Mouse (Mus musculus): ENCODE measurements around the gene Ptpn14.

Gene Ptpn14

DNA sequence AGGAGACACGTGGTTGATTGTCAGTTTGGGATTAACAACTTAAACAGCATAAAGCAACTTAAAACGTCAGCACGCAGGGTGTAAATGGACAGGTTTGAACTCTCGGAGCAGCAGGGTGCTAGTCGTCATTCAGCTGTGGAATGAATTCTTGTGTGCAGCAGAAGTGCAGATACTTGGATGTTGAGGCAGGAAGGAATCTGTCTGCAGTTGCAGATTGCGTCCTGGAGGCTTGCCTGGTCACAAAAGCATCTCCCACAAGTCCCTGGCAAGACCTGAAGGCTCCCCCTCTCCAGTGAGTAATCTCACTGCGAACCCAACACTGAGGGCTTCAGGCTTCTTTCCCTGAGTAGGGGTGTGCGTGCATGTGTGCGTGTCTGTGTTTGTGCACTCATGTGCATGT lies 39.8 kb downstream of the Ptpn14 start:
- no peak for DNase-seq (ENCODE audit: low spot score in 2 of 2)

GRCm38 (mm10) chr1:189770516-189770915 lies 42.4 kb downstream of the Ptpn14 start:
- DNase-seq (ENCODE audit: low spot score in 2 of 2) = no peak

DNA sequence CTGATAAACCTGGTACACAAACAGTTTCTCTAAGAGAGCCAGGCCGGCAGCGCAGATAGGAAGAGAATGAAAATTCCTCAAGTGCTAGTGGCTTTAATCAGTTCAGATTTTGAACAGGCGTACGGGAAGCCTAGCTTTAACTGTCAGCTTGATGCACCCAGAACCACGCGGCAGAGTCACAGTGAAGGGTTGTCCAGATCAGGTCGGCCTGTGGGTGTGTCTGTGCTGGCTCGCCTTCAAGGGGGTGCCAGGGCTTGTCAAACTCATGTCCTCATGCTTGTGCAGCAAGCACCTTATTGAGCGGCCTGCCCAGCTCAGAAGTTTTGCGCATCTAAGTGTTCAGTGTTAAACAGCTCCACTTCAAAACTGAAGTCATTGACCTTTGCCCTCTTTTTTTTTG lies 44.6 kb downstream of the Ptpn14 start:
- DNase-seq (ENCODE audit: low spot score in 2 of 2) = no peak

DNA sequence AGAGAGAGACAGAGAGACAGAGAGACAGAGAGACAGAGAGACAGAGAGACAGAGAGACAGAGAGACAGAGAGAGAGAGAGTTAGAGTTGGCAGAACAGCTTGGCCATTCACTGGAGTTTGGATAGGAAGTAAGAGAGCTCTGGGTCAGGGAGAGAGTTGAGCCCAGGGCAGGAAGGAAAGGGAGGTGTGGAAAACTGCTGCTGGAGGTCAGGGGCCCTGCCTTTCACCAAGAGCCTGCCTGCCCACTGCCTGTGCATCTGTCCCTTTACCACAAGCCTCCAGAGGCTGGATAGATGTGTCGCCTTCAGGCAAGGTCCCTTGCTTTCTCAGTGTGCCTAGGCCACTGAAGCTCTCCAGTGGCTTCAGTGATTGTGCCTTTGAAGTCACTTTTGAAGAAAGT lies 46.7 kb downstream of the Ptpn14 start:
- no peak for DNase-seq (ENCODE audit: low spot score in 2 of 2)

- DNase-seq (ENCODE audit: low spot score in 2 of 2) = no peak
Observed at GRCm38 (mm10) chr1:189777207-189777606, 49.1 kb downstream of the Ptpn14 start.

DNA sequence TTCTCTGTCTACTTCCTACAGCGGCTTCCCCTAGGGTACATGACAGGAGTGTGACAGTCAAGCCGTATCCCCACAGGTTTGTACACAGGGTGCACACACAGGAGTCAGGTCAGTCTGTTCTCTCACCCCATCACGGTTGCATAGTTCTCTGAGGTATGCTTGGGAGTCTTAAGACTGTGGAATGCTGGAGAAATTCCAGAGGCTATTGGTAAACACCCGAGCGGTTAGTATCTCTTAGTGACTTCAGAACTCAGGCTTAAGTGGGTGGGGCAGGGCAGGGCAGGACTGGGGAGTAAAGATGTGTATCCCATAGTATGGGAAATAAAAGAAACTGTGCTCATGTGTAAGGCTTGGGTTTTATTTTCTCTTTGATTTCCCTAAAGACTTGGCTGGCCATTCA lies 50.3 kb downstream of the Ptpn14 start:
- DNase-seq (ENCODE audit: low spot score in 2 of 2) = no peak

GRCm38 (mm10) chr1:189779226-189779625 lies 51.2 kb downstream of the Ptpn14 start:
- DNase-seq (ENCODE audit: low spot score in 2 of 2) = no peak

DNA sequence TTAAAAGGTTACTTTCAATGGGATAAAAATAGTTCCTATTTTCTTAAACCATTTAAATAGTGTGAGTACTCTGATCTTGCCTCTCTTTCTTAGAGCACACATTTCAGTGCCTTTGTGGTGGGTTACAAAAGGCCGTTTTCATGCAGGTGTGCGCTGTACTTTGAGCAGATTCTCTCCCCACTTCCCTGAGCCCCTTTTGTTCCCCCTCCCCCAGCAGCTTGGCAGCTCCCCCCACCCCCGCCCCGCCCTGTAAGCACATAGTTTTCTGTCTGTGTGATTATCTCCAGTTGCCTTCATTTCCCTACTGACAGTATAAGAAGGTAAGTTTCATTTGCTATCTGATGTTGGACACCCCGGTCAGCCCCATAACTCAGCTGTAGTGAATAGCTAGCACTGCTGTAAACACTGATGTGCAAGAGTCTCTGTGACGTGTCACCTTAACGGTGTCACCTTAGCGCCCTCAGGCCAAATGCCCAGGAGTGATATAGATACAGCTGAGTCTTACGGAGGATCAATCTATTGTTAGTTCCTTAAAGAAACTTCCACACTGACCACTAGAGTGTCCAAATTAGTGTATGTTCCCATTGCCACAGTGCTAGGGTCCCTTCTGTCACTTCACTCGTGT lies 53.8 kb downstream of the Ptpn14 start:
- DNase-seq (ENCODE audit: low spot score in 2 of 2) = no peak

- no peak for DNase-seq (ENCODE audit: low spot score in 2 of 2)
Observed at GRCm38 (mm10) chr1:189782709-189783108, 54.6 kb downstream of the Ptpn14 start.

- no peak for DNase-seq (ENCODE audit: low spot score in 2 of 2)
Observed at GRCm38 (mm10) chr1:189784503-189784902, 56.4 kb downstream of the Ptpn14 start.

- peak; percentile 53 to 62 for DNase-seq (ENCODE audit: low spot score in 2 of 2)
Observed at GRCm38 (mm10) chr1:189786707-189787485, 58.8 kb downstream of the Ptpn14 start.

- no peak for DNase-seq (ENCODE audit: low spot score in 2 of 2)
Observed at GRCm38 (mm10) chr1:189789545-189789944, 61.5 kb downstream of the Ptpn14 start.

- no peak for DNase-seq (ENCODE audit: low spot score in 2 of 2)
Observed at GRCm38 (mm10) chr1:189790666-189791065, 62.6 kb downstream of the Ptpn14 start.

DNA sequence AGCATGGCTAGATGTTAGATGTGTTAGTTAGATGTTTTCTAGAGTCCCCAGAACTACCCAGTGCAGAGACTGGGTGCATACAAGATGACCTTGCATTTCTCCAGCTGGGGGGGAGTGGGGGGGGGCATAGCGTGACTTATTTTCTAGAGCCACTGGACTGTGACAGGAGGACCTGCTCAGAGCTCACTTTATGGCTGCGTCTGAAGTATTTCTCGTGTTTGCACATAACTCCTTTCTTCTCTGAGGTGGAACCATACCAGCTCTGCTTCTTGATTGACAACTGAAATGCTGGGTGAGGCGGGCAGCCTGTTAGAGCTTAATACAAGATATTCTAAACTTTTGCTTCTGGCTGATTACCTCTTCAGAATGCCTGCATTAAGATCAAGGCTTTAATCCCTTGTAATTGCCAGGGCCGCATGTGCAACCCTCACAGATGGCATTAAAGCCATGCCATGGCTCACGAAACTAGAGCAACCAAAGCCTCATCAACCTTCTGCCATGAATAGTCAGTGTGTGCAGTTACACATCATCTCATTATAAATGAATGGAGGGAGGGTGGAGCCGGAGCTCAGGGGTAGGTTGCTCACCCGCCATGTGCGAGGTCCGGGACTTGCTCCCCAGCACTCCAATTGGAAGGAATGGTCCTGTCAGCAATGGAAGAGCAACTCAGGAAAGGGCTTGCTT lies 63.6 kb downstream of the Ptpn14 start:
- no peak for DNase-seq (ENCODE audit: low spot score in 2 of 2)

DNA sequence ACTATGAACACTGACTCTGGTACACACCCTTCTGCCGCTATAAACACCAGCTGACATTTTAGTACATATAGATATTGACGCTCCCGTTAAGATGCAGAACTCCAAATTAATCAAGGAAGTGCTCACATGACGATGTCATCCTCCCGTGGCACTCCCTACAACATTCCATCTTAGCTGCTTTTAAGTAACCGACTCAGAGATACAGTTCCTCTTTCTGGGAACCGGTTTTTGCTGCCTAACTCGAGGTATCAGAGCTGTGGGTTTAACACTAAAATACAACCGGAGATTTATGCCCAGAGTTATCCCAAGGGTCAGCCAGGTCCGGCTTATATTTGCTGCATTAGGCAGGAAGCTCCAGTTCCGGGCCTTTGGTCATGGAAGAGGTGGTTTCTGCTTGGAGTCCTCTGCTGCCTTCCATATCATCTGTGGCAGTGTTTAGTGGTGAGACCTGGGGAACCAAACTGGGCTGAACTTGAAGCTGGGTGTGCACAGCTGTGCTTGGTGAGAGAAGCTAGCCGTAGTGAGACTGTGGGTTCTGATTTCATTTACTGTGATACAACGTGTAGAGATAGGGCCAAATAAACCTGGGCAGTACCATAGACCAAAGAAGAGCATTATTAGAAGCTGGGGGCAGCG lies 64.6 kb downstream of the Ptpn14 start:
- no peak for DNase-seq (ENCODE audit: low spot score in 2 of 2)

GRCm38 (mm10) chr1:189798949-189799348 lies 70.9 kb downstream of the Ptpn14 start:
- DNase-seq (ENCODE audit: low spot score in 2 of 2) = no peak

GRCm38 (mm10) chr1:189800211-189800961 lies 72.3 kb downstream of the Ptpn14 start:
- DNase-seq (ENCODE audit: low spot score in 2 of 2) = peak; percentile 48 to 65

- no peak for DNase-seq (ENCODE audit: low spot score in 2 of 2)
Observed at GRCm38 (mm10) chr1:189801303-189801702, 73.2 kb downstream of the Ptpn14 start.

DNA sequence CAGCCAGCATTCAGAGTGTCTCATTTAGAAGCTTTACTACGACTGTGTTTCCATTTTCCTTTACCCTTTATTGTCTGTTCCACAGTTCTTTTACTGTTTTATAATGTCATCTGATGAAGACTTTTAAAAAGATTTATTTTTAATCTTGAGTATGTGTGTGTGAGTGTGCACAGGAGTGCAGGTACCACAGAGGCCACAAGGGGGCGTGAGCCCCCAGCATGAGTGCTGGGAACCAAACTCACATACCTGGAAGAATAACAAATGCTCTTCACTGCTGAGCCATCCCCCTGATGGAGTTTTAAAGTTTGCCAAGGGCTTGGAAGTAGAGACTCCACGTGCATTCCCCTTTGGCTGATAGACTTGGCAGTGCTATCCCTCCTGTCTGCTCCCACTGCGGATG lies 74.5 kb downstream of the Ptpn14 start:
- no peak for DNase-seq (ENCODE audit: low spot score in 2 of 2)

GRCm38 (mm10) chr1:189803742-189804141 lies 75.7 kb downstream of the Ptpn14 start:
- no peak for DNase-seq (ENCODE audit: low spot score in 2 of 2)

- peak in 1 of 2 experiments; percentile 39 for DNase-seq (ENCODE audit: low spot score in 2 of 2)
Observed at GRCm38 (mm10) chr1:189806533-189807297, 78.6 kb downstream of the Ptpn14 start.

Data from right cerebral cortex, postnatal 10 days (tissue).